14 mouse cellular contexts compared by ENCODE assay signal in genomic region chr13:95549421-95549820, GRCm38 (mm10). TPM values are rescaled to one million over a fixed set of nuclear protein-coding genes. Genes with fewer than 3 reads are reported as not detected.
A peak's percentile ranks its signal among the peaks of the same experiment; 100 is the strongest.
DNase-seq lines count a peak whose midpoint lies in the region; ATAC-seq and TF ChIP-seq lines count a peak whose summit lies in the region.
"Had no signal": no experiment of that assay in that cellular context is flagged by ENCODE, and none has a peak within 500 bp of the region (broad histone marks: within the 10 kb centered on the region; RNA-seq: fewer than 3 reads in every experiment).

No protein-coding gene starts in this region.

- no peak overlapping the region for H3K4me3 ChIP-seq in midbrain, embryonic 11.5 days (ENCODE audit: low read depth, low read length)
- H3K4me3 ChIP-seq in midbrain, postnatal 0 days (ENCODE audit: low read depth, low read length) = no peak overlapping the region
- no peak overlapping the region for H3K4me3 ChIP-seq in forebrain, embryonic 13.5 days
- no peak overlapping the region for H3K4me3 ChIP-seq in limb, embryonic 10.5 days
- H3K4me3 ChIP-seq: heart, embryonic 15.5 days; left cerebral cortex, adult 2 months; neural tube, embryonic 12.5 days had no signal

- H3K36me3 ChIP-seq in midbrain, embryonic 11.5 days (ENCODE audit: control insufficient read depth, insufficient read depth, low read length) = no peaks in the 10 kb centered on the region
- H3K36me3 ChIP-seq in midbrain, postnatal 0 days (ENCODE audit: insufficient read depth, low read length) = no peaks in the 10 kb centered on the region
- no peaks in the 10 kb centered on the region for H3K36me3 ChIP-seq in forebrain, embryonic 13.5 days (ENCODE audit: poor library complexity, severe bottlenecking)
- H3K36me3 ChIP-seq in limb, embryonic 10.5 days = no peaks in the 10 kb centered on the region
- H3K36me3 ChIP-seq: heart, embryonic 15.5 days; kidney, embryonic 15.5 days; neural tube, embryonic 12.5 days had no signal

- H3K27ac ChIP-seq in midbrain, embryonic 11.5 days (ENCODE audit: low read depth, low read length) = peak overlapping the region; percentile 6
- no peak overlapping the region for H3K27ac ChIP-seq in midbrain, postnatal 0 days (ENCODE audit: low read depth, low read length)
- no peak overlapping the region for H3K27ac ChIP-seq in forebrain, embryonic 13.5 days
- peak overlapping the region; percentile 53; the same call in 1 of the 2 replicates for H3K27ac ChIP-seq in limb, embryonic 10.5 days
- H3K27ac ChIP-seq: heart, embryonic 15.5 days; kidney, embryonic 15.5 days; left cerebral cortex, adult 2 months; neural tube, embryonic 12.5 days had no signal

- peak overlapping the region; percentile 30; the same call in 1 of the 2 replicates for H3K4me2 ChIP-seq in midbrain, embryonic 11.5 days
- H3K4me2 ChIP-seq in midbrain, postnatal 0 days (ENCODE audit: low read depth, low read length, poor library complexity, severe bottlenecking) = no peak overlapping the region
- peak overlapping the region; percentile 47; the same call in 1 of the 2 replicates for H3K4me2 ChIP-seq in forebrain, embryonic 13.5 days

- no peak for ATAC-seq in midbrain, embryonic 11.5 days (ENCODE audit: low FRiP score)
- ATAC-seq in midbrain, postnatal 0 days (ENCODE audit: low FRiP score) = no peak
- no peak for ATAC-seq in forebrain, embryonic 13.5 days

- TF ChIP-seq CTCF in midbrain, postnatal 0 days (IDR thresholded peaks at IDR 0.05) = no peak

- H3K4me1 ChIP-seq in midbrain, embryonic 11.5 days (ENCODE audit: control insufficient read depth, insufficient read depth, low read length) = peaks cover 16% of the 10 kb centered on the region
- H3K4me1 ChIP-seq in midbrain, postnatal 0 days (ENCODE audit: insufficient read depth, low read length) = peaks cover 6% of the 10 kb centered on the region; the same call in 1 of the 2 replicates
- H3K4me1 ChIP-seq in forebrain, embryonic 13.5 days = peaks cover 23% of the 10 kb centered on the region
- peaks cover 30% of the 10 kb centered on the region for H3K4me1 ChIP-seq in limb, embryonic 10.5 days

- DNase-seq in midbrain, embryonic 11.5 days (ENCODE audit: low spot score, missing footprints) = peak; percentile 88
- no peak for DNase-seq in midbrain, postnatal 0 days (ENCODE audit: low spot score)
- no peak for DNase-seq in limb, embryonic 10.5 days (ENCODE audit: low spot score)
- DNase-seq in layer of hippocampus, postnatal 36 days = no peak
- no peak for DNase-seq in testis, postnatal 10 days (ENCODE audit: low spot score)
- DNase-seq in cerebellum, adult 18-20 months = no peak
- DNase-seq: cerebellum, adult 9-10 months; right cerebral cortex, postnatal 25 days; thymus, postnatal 36 days had no signal

- WGBS in midbrain, embryonic 11.5 days = 4% methylated on average over 3 of the region's 3 CpGs
- WGBS in midbrain, postnatal 0 days = 8% methylated on average over 3 of the region's 3 CpGs
- 13% methylated on average over 3 of the region's 3 CpGs for WGBS in forebrain, embryonic 13.5 days
- WGBS in limb, embryonic 10.5 days = 4% methylated on average over 3 of the region's 3 CpGs

- peak overlapping the region; percentile 9; the same call in 1 of the 2 replicates for H3K9ac ChIP-seq in midbrain, embryonic 11.5 days (ENCODE audit: low read length)
- no peak overlapping the region for H3K9ac ChIP-seq in midbrain, postnatal 0 days (replicated peaks; ENCODE audit: low read length, poor library complexity, severe bottlenecking)
- no peak overlapping the region; the same call in 1 of the 2 replicates for H3K9ac ChIP-seq in forebrain, embryonic 13.5 days
- H3K9ac ChIP-seq: heart, embryonic 15.5 days; kidney, embryonic 15.5 days; neural tube, embryonic 12.5 days had no signal

- H3K9me3 ChIP-seq in midbrain, embryonic 11.5 days (ENCODE audit: control insufficient read depth, low read length) = no peaks in the 10 kb centered on the region
- H3K9me3 ChIP-seq in midbrain, postnatal 0 days (ENCODE audit: low read length) = no peaks in the 10 kb centered on the region
- no peaks in the 10 kb centered on the region for H3K9me3 ChIP-seq in forebrain, embryonic 13.5 days (replicated peaks)
- no peaks in the 10 kb centered on the region for H3K9me3 ChIP-seq in limb, embryonic 10.5 days (replicated peaks)
- H3K9me3 ChIP-seq: heart, embryonic 15.5 days; kidney, embryonic 15.5 days; neural tube, embryonic 12.5 days had no signal

- H3K27me3 ChIP-seq in midbrain, embryonic 11.5 days (ENCODE audit: control insufficient read depth, insufficient read depth, low read length) = no peaks in the 10 kb centered on the region
- no peaks in the 10 kb centered on the region for H3K27me3 ChIP-seq in midbrain, postnatal 0 days (ENCODE audit: insufficient read depth, low read length)
- no peaks in the 10 kb centered on the region for H3K27me3 ChIP-seq in forebrain, embryonic 13.5 days
- H3K27me3 ChIP-seq in limb, embryonic 10.5 days (ENCODE audit: low read depth, poor library complexity, severe bottlenecking) = no peaks in the 10 kb centered on the region
- H3K27me3 ChIP-seq: heart, embryonic 15.5 days; kidney, embryonic 15.5 days; neural tube, embryonic 12.5 days had no signal

RNA-seq across cellular contexts. Expression of gene F2rl1, which starts 24.4 kb away (rescaled TPM):
- polyA plus RNA-seq in midbrain, embryonic 11.5 days (2014; fragmentation: Nextera tagmentation; extraction: Ambion mirVana) = 0.23 and 0.49 TPM in 2 replicates
- total RNA-seq in midbrain, postnatal 0 days (2014; rRNA removed) = 0.16 and 0.19 TPM in 2 replicates
- 0.21 TPM in 1 of 2 replicates, not detected in the other for polyA plus RNA-seq in midbrain, postnatal 0 days (2015; fragmentation: Nextera tagmentation; extraction: Ambion mirVana)
- 0.08 TPM in 1 of 2 replicates, not detected in the other for polyA plus RNA-seq in forebrain, embryonic 13.5 days (2015; fragmentation: Nextera tagmentation; extraction: Ambion mirVana)
- not detected in 2 replicates for polyA plus RNA-seq in limb, embryonic 10.5 days (2016; fragmentation: Nextera tagmentation; extraction: Ambion mirVana)
- total RNA-seq in layer of hippocampus, postnatal 36 days (2021) = under 1 TPM in 1 of 2 experiments, not detected in 1; 0.30 TPM

Comparison
In these comparisons a context has a peak if more than half of its experiments do, and no peak if none do; other contexts are left out.
1. H3K27ac ChIP-seq: peak in midbrain, embryonic 11.5 days (single experiment) and limb, embryonic 10.5 days (single experiment); none in midbrain, postnatal 0 days (single experiment) and forebrain, embryonic 13.5 days (single experiment).